Mouse (Mus musculus): Measurements from ENCODE around the gene Ppid. TPM values are rescaled to one million over a fixed set of nuclear protein-coding genes. Genes with fewer than 3 reads are reported as not detected.

Ppid gene
- polyA plus RNA-seq, 1 experiment from 2014 or later: 36.6 TPM

GRCm38 (mm10) chr3:79628561-79629415, 37.6 kb downstream of the Ppid start, which contains the start of gene 4930579G24Rik:
TSS of gene 4930579G24Rik (plus strand) at chr3:79629079.
- Histone ChIP-seq H3K27ac (ENCODE audit: low read length) (peak within 1 kb of the TSS; percentile 81), H3K9me3 (ENCODE audit: low read length) (no peaks in the 10 kb centered on the region), H3K36me3 (ENCODE audit: insufficient read depth, low read length) (0 out of 2 replicates have a peak, but pooled peaks cover 4% of the 10 kb centered on the region), H3K9ac (replicated peaks; ENCODE audit: low read depth) (peak within 1 kb of the TSS; percentile 62), H3K27me3 (replicated peaks; ENCODE audit: insufficient read depth, low read length) (no peaks in the 10 kb centered on the region), H3K4me1 (ENCODE audit: insufficient read depth, low read depth, low read length) (peaks cover 4% of the 10 kb centered on the region; the same call in 1 of the 2 replicates), H3K4me3 (ENCODE audit: low read depth, low read length) (peak within 1 kb of the TSS; percentile 76), H3K4me2 (replicated peaks; ENCODE audit: low read depth, low read length) (peak within 1 kb of the TSS; percentile 82)
- DNase-seq (ENCODE audit: low spot score) (peak; percentile 100), ATAC-seq (peak; percentile 98)
- WGBS: under 1% methylated on average over 51 of the region's 60 CpGs
- no peak for TF ChIP-seq EP300 (IDR thresholded peaks at IDR 0.05)
- no peak; the same call in 1 of the 2 replicates for TF ChIP-seq CTCF (IDR thresholded peaks at IDR 0.05)

- Histone ChIP-seq H3K27ac (ENCODE audit: low read length) (peak within 1 kb of the TSS; percentile 81), H3K4me3 (ENCODE audit: low read depth, low read length) (peak within 1 kb of the TSS; percentile 76), H3K4me2 (replicated peaks; ENCODE audit: low read depth, low read length) (peak within 1 kb of the TSS; percentile 82), H3K9ac (replicated peaks; ENCODE audit: low read depth) (peak within 1 kb of the TSS; percentile 62), H3K27me3 (replicated peaks; ENCODE audit: insufficient read depth, low read length) (no peaks in the 10 kb centered on the region), H3K36me3 (ENCODE audit: insufficient read depth, low read length) (0 out of 2 replicates have a peak, but pooled peaks cover 4% of the 10 kb centered on the region), H3K4me1 (ENCODE audit: insufficient read depth, low read depth, low read length) (peaks cover 4% of the 10 kb centered on the region; the same call in 1 of the 2 replicates), H3K9me3 (ENCODE audit: low read length) (no peaks in the 10 kb centered on the region)
- DNase-seq (ENCODE audit: low spot score) (peak; percentile 89), ATAC-seq (peak; percentile 34)
- 4% methylated on average over 11 of the region's 11 CpGs for WGBS
- TF ChIP-seq CTCF (IDR thresholded peaks at IDR 0.05) (no peak), EP300 (IDR thresholded peaks at IDR 0.05) (no peak)
These were observed 38.2 kb downstream of the Ppid start, which contains the start of gene Etfdh for GRCm38 (mm10) chr3:79629416-79629730. TSS of gene Etfdh (minus strand) at chr3:79629500.

- no peaks in the 10 kb centered on the region for H3K36me3 ChIP-seq (ENCODE audit: insufficient read depth, low read length)
- H3K4me1 ChIP-seq (ENCODE audit: insufficient read depth, low read depth, low read length): no peaks in the 10 kb centered on the region
- H3K9ac ChIP-seq (replicated peaks; ENCODE audit: low read depth): no peak overlapping the region
- H3K9me3 ChIP-seq (ENCODE audit: low read length): no peaks in the 10 kb centered on the region
- no peak for ATAC-seq
- H3K4me2 ChIP-seq (replicated peaks; ENCODE audit: low read depth, low read length): no peak overlapping the region
- no peaks in the 10 kb centered on the region for H3K27me3 ChIP-seq (replicated peaks; ENCODE audit: insufficient read depth, low read length)
- H3K4me3 ChIP-seq (ENCODE audit: low read depth, low read length): no peak overlapping the region
- TF ChIP-seq CTCF (IDR thresholded peaks at IDR 0.05): no peak
- TF ChIP-seq EP300 (IDR thresholded peaks at IDR 0.05): no peak
- no peak overlapping the region for H3K27ac ChIP-seq (ENCODE audit: low read length)
- DNase-seq (ENCODE audit: low spot score): no peak
- 85% methylated on average over 6 of the region's 6 CpGs for WGBS
These were observed 61.0 kb downstream of the Ppid start for GRCm38 (mm10) chr3:79652129-79652528.

Other genes starting within 250 kb of the Ppid start
- 3.5 and 4.2 TPM in 2 replicates for gene Fnip2, start 23.5 kb upstream of the Ppid start, polyA plus RNA-seq (2015; fragmentation: Nextera tagmentation; extraction: Ambion mirVana)
- 4.3 and 5.3 TPM in 2 replicates for gene 4930579G24Rik, start 37.7 kb downstream of the Ppid start, polyA plus RNA-seq (2015; fragmentation: Nextera tagmentation; extraction: Ambion mirVana)
- gene Etfdh, start 38.2 kb downstream of the Ppid start, polyA plus RNA-seq (2015; fragmentation: Nextera tagmentation; extraction: Ambion mirVana): 53.3 and 53.5 TPM in 2 replicates
- gene Rxfp1, start 146.5 kb downstream of the Ppid start, polyA plus RNA-seq (2015; fragmentation: Nextera tagmentation; extraction: Ambion mirVana): 0.29 and 0.42 TPM in 2 replicates

Data from lung, postnatal 0 days (tissue).